Mouse (Mus musculus) hindbrain, postnatal 0 days (tissue): ENCODE measurements at regions not wholly inside any gene's neighbourhood (a gene's known extent, or its start where the extent isn't known, plus 50 kb on each side); places are given as distances from the start of the nearest gene placed in this dataset.
A peak's percentile ranks its signal among the peaks of the same experiment; 100 is the strongest.
"Not testable (repeated sequence)": the region's sequence is repeated elsewhere in the genome, so short reads cannot be mapped to it uniquely, and the experiment has no call there.

Source experiments
- ATAC-seq: fragments of 200-750 bp; cut with Nextera tagmentation; 2 replicates; pipeline ENCODE4 v1.8.0; 2017; ENCODE audit warnings: mild to moderate bottlenecking, moderate TSS enrichment, moderate library complexity
- DNase-seq: peaks from one replicate; pipeline ENCODE4 v3.0.0-alpha.2; 2015; ENCODE audit warnings: low spot score
- H3K27ac ChIP-seq: fragments of 300-500 bp; sonication (generic); 2 replicates; pipeline ENCODE4 v1.5.1; 2014; ENCODE audit warnings: mild to moderate bottlenecking
- H3K27me3 ChIP-seq: fragments of 300-500 bp; sonication (generic); 2 replicates; pipeline ENCODE4 v1.6.1; 2014; ENCODE audit warnings: low read length, mixed read lengths; ENCODE audit not compliant: insufficient read depth
- H3K36me3 ChIP-seq: fragments of 300-500 bp; sonication (generic); 2 replicates; pipeline ENCODE4 v1.6.1; 2014; ENCODE audit warnings: low read length, mixed read lengths; ENCODE audit not compliant: insufficient read depth
- H3K4me1 ChIP-seq: fragments of 300-500 bp; sonication (generic); 2 replicates; pipeline ENCODE4 v1.6.1; 2014; ENCODE audit warnings: antibody characterized with exemption, low read length, mixed read lengths; ENCODE audit not compliant: insufficient read depth
- H3K4me2 ChIP-seq: fragments of 300-500 bp; sonication (generic); 2 replicates; pipeline ENCODE4 v1.6.1; 2014; ENCODE audit warnings: low read depth, mild to moderate bottlenecking, low read length, moderate library complexity, mixed read lengths
- H3K4me3 ChIP-seq: fragments of 300-500 bp; sonication (generic); 2 replicates; pipeline ENCODE4 v1.5.1; 2014; ENCODE audit warnings: low read length
- H3K9ac ChIP-seq: fragments of 300-500 bp; sonication (generic); replicated peaks from 2 replicates; pipeline ENCODE4 v1.6.1; 2014; ENCODE audit warnings: mild to moderate bottlenecking, low read length, moderate library complexity, mixed read lengths
- H3K9me3 ChIP-seq: fragments of 300-500 bp; sonication (generic); 2 replicates; pipeline ENCODE4 v1.6.1; 2016; ENCODE audit warnings: low read length, mixed read lengths
- CTCF ChIP-seq: IDR thresholded peaks from 2 replicates; pipeline ENCODE4 v1.5.1; 2016; ENCODE audit warnings: antibody characterized with exemption, control low read depth, low read depth
- WGBS: fragments of 180-500 bp; shearing (Covaris S2); extraction: QIAGEN DNeasy Blood & Tissue Kit; methylation state at CpG from one replicate; pipeline ENCODE4 v1.1.7; 2014; 5-methylcytosine and 5-hydroxymethylcytosine counted together

DNA sequence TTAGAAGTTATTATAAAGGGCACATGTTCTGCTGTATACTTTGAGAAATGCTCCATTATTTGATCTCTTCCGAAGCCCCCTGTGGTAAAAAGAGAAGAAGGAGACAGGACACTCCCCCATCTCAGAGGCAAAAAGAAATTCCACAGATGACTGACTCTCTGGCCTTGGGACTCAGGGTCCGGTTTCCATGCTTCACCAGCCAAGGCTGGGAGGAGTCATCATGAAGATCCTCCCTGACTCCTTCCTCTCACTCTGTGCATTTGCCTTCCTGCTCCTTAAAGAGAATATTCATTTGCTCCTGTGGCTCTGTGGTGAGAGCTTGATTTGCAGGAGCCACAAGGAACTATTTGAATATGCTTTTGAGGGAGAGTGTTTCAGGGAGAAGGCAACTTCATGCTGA is 135.6 kb upstream of the Tenm4 start:
- Histone ChIP-seq H3K4me3 (no peak overlapping the region), H3K9me3 (no peaks in the 10 kb centered on the region), H3K9ac (no peak overlapping the region), H3K27me3 (no peaks in the 10 kb centered on the region), H3K4me2 (no peak overlapping the region), H3K4me1 (no peaks in the 10 kb centered on the region), H3K36me3 (no peaks in the 10 kb centered on the region), H3K27ac (no peak overlapping the region)
- ATAC-seq (no peak), DNase-seq (no peak)
- no peak for TF ChIP-seq CTCF
- WGBS: 29% methylated on average over 2 of the region's 2 CpGs

DNA sequence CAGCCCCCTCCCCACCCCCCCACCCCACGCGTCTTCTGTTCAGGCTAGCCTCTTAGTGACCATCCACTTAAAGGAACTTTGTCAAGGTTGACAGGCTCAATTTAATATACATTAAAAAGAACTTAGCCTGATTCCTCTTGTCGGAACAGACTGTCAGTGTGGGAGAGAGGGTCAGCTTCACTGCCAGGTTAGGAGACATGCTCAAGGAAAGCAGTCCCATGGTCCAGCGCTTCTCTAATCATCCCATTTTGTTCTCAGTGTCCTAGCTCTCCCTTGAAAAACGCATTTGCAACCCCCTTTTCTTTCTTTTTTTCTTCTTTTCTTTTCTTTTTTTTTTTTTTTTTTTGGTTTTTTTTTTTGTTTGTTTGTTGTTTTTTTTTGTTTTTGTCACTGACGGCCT is 131.4 kb upstream of the Tenm4 start:
- WGBS: 50% methylated on average over 6 of the region's 6 CpGs
- Histone ChIP-seq H3K27ac (no peak overlapping the region), H3K4me1 (no peaks in the 10 kb centered on the region), H3K9ac (no peak overlapping the region), H3K4me2 (no peak overlapping the region), H3K9me3 (no peaks in the 10 kb centered on the region), H3K4me3 (no peak overlapping the region), H3K27me3 (no peaks in the 10 kb centered on the region), H3K36me3 (no peaks in the 10 kb centered on the region)
- DNase-seq (no peak), ATAC-seq (no peak)
- no peak for TF ChIP-seq CTCF

DNA sequence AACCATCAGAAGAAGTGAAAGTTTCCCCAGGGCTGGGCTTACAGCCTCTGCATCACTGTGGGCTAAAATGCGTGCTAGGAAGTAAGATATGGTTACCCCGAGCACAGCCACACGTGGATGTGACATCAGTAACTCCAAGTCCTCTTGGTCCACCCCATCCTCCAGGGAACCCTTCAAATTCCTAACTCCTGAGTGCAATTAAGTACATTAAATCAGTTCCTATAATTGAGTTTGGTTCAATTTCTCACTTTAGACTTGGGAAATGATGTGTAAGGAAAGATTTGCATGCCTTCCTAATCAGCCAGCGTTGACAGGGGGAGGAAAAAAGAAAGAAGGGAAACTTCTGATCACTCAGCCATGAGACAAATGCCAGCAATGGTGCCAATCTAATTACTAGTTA is 129.2 kb upstream of the Tenm4 start:
- no peak overlapping the region for H3K4me3 ChIP-seq
- WGBS: 50% methylated on average over 4 of the region's 4 CpGs
- no peak overlapping the region for H3K27ac ChIP-seq
- H3K4me2 ChIP-seq: no peak overlapping the region
- no peak for TF ChIP-seq CTCF
- no peak overlapping the region for H3K9ac ChIP-seq
- H3K36me3 ChIP-seq: no peaks in the 10 kb centered on the region
- H3K27me3 ChIP-seq: no peaks in the 10 kb centered on the region
- DNase-seq: no peak
- H3K4me1 ChIP-seq: no peaks in the 10 kb centered on the region
- no peak for ATAC-seq
- H3K9me3 ChIP-seq: no peaks in the 10 kb centered on the region

DNA sequence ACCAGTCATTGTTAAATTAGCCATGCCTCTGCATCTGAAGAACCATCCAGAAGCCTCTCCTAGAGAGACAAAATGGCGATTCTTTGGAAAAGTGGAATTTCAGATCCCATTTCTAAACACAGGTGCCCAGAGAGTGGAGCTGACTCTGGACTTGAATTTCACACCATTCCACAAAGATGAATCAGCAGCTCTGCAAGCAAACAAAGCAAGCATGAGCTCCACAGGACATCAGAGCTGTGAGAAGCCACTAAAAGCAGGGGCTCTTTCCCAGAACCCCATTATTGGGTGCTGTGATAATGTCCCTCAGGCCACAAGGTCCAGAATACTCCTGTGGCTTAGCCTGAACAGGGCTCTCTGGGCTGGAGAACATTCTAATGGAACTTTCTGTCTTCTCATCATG is 119.4 kb upstream of the Tenm4 start:
- TF ChIP-seq CTCF: no peak
- no peaks in the 10 kb centered on the region for H3K27me3 ChIP-seq
- WGBS: 89% methylated on average over 1 of the region's 1 CpGs
- H3K4me1 ChIP-seq: no peaks in the 10 kb centered on the region
- H3K4me2 ChIP-seq: no peak overlapping the region
- no peak overlapping the region for H3K27ac ChIP-seq
- H3K36me3 ChIP-seq: no peaks in the 10 kb centered on the region
- H3K4me3 ChIP-seq: no peak overlapping the region
- 0 out of 2 replicates have a peak, but pooled peaks cover 5% of the 10 kb centered on the region for H3K9me3 ChIP-seq
- H3K9ac ChIP-seq: no peak overlapping the region
- ATAC-seq (no peak), DNase-seq (no peak)

DNA sequence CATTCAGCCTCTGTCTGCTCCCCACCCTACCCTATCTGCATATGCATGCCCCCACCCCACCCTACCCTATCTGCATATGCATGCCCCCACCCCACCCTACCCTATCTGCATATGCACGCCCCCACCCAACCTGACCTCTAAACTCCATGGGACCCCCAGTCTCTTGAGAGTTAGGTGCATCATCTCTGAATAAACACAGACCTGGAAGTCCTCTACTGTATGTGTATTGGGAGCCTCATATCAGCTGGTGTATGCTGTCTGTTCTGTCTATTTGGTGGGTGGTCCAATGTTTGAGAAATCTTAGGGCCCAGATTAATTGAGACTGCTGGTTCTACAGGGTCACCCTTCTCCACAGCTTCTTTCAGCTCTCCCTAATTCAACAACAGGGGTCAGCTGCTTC is 109.4 kb upstream of the Tenm4 start:
- H3K4me3 ChIP-seq, DNase-seq, H3K4me1 ChIP-seq, H3K27ac ChIP-seq, ATAC-seq, H3K36me3 ChIP-seq, H3K4me2 ChIP-seq, H3K9ac ChIP-seq, H3K9me3 ChIP-seq, H3K27me3 ChIP-seq: not testable (repeated sequence)
- WGBS: 43% methylated on average over 1 of the region's 1 CpGs

DNA sequence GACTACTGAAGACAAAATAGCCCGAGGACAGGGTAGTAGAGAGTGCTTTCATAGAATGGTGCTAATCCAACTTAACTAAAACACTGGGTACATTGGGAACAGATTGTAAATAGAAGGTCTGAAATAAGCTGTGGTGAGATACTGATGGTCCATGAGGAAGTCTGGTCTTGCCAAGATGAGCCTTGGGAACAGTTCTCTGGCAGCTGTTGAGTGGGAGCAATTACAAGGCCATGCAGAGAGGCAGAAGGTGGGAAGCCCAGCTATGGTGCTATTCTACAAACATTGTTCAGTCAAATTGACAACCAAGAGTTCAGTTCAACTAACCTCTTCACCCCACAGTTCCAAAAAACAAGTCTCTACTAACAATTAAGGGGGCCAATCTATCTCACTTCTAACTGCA is 92.5 kb upstream of the Tenm4 start:
- Histone ChIP-seq H3K4me2 (no peak overlapping the region), H3K9me3 (no peaks in the 10 kb centered on the region), H3K4me1 (no peaks in the 10 kb centered on the region), H3K36me3 (no peaks in the 10 kb centered on the region), H3K27ac (no peak overlapping the region), H3K4me3 (no peak overlapping the region), H3K27me3 (no peaks in the 10 kb centered on the region), H3K9ac (no peak overlapping the region)
- no peak for ATAC-seq
- 89% methylated on average over 1 of the region's 1 CpGs for WGBS
- DNase-seq: no peak
- TF ChIP-seq CTCF: no peak

DNA sequence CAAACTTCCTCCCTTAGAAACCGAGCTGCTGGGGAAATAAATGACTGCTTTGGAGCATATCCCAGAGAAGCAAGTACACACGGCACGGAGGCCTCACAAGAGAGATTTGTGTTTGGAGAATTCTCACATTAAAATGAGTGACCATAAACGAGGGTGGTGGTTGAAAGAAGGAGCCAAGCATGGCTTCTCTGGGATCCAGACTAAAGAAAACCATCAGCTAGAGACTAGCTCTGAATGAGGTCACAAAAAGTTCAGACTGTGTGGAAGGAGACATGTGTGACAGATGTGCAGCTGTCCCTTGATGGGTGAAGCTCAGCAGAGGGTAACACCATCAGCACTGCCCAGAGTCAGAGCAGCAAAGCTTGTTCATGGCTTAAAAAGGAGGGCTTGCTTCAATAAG is 89.4 kb upstream of the Tenm4 start:
- Histone ChIP-seq H3K4me3 (no peak overlapping the region), H3K27me3 (no peaks in the 10 kb centered on the region), H3K27ac (no peak overlapping the region), H3K4me1 (no peaks in the 10 kb centered on the region), H3K4me2 (no peak overlapping the region), H3K9me3 (no peaks in the 10 kb centered on the region), H3K36me3 (no peaks in the 10 kb centered on the region), H3K9ac (no peak overlapping the region)
- no peak for ATAC-seq
- WGBS: 54% methylated on average over 4 of the region's 4 CpGs
- no peak for TF ChIP-seq CTCF
- no peak for DNase-seq

DNA sequence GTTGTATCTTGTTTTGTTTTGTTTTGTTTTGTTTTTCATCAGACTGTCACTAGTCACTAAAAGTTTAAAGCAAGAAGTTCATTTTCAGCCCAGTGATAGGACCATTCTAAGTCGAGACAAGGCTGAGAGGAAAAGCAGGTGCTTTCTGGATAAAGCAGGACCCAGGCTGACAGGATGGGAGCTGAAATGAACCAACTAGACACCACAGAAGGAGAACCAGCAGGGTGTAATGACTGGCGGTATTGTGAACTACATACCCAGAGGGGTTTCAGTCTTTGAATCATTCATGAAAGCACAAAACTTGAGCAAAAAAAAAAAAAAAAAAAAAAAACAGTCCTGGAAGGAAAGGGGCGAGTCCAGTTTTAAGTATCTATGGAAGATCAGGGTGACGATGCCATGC is 75.9 kb upstream of the Tenm4 start:
- Histone ChIP-seq H3K4me1 (no peaks in the 10 kb centered on the region), H3K9me3 (no peaks in the 10 kb centered on the region), H3K27ac (no peak overlapping the region), H3K4me2 (no peak overlapping the region), H3K27me3 (no peaks in the 10 kb centered on the region), H3K9ac (no peak overlapping the region), H3K4me3 (no peak overlapping the region), H3K36me3 (no peaks in the 10 kb centered on the region)
- DNase-seq (peak; percentile 32), ATAC-seq (no peak)
- no peak for TF ChIP-seq CTCF
- 60% methylated on average over 4 of the region's 4 CpGs for WGBS
